Mouse (Mus musculus): ENCODE measurements around the gene Gtpbp10.

The Gtpbp10 gene

DNA sequence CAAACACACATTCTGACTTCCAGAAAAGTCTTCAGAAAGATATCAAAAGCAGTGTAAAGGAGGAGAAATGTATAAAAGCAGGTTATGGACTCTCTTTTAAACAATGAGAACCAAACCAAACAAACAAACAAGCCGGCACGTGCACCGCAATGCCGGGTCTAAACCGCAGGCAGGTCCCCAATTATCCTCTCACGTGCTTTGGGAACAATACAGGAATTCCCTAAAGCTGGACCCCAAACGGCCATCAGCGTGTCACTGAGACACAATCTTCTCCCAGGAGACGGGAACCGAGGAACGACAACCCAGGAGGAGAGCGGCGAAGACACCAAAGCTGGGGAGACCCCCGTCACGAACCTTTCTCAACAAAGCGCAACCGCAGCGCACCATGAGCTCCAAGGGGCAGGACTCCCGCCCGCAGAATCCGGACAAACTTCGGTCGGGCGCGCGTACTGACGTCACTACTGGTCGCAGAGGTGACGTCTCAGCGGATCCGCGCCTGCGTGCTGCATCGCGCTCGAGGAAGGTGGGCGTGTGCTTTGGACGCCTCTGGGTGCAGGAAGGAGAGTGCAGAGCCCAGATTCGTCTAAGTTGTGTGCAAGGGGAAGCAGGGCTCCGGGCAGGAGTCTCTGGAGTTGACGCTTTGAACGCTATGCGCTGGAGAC is at the start of gene Gtpbp10:
Gene Gtpbp10, minus strand, starts transcription at position 460 of the 662 bp plus-strand sequence.
- peak; percentile 77 for DNase-seq (ENCODE audit: low read depth)

DNA sequence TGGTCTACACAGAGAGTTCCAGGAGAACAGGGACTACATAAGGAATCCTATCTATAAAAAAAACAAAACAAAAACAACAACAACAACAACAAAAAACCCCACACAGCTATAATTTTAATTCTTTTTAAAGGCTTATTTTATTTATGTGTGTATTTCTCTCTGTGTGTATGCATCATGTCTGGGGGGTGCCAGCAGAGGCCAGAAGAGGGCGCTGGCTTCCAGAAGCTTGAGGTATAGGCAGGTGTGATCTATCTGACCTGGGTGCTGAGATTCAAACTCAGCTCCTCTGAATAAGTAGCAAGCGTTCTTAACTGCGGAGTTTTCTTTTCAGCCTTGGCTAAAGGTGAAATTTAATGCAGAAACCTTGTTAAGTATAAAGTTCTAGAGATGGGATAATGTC is 28.3 kb upstream of the Gtpbp10 start:
- no peak for DNase-seq (ENCODE audit: low read depth)

GRCm38 (mm10) chr5:5573749-5574317 is 14.5 kb upstream of the Gtpbp10 start, which contains the start of gene Gm8773:
Gm8773 (plus strand) TSS chr5:5573799.
- DNase-seq (ENCODE audit: low read depth) = no peak

GRCm38 (mm10) chr5:5562435-5562834 is 3.1 kb upstream of the Gtpbp10 start:
- no peak for DNase-seq (ENCODE audit: low read depth)

DNA sequence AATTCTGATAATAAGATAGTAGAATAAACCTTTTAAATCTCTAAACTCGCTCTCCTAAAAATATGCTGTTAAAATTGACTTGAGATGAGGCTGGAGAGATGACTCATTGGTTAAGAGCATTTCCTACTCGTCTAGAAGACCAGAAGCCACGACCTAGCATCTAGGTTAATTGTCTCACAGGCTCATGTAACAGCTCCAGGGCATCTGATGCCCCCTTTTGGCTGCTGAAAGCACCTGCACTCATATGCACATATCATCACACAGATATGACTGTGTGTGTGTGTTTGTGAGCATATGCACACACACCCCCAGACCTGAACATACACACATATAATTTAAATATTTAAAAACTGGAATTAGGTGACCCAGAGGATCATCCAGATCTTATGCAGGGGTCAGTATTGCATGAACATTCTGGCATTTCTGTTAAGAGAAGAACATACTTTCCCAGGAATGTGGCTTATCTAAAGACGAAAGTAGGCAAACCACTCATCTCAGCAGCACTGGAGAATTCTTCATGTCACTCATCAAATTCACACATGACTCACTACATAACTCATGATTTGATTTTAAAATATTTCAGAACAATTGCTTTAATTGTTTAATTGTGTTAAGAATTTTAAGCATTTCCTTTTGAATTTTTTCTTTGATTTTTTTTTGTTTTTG is 1.8 kb upstream of the Gtpbp10 start:
- no peak for DNase-seq (ENCODE audit: low read depth)

DNA sequence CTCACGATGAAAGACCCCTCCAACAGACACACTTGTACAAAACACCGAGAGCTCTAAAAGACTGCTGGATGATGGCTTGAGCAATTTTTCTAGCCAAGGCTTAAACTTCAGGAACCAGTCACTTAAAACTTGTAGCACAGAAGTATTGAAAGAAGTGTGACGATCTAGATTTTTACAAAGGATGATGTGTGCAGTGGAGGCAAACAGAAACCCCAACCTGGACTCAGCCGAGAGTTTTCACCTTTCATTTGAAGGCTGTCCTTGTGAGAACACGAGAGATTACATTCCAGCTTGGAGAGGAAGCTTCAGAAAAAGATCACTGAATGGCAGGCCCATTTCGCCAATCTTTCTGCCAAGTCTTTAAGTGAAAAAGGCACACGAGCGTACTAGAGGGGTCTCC is 460 bp upstream of the Gtpbp10 start:
- no peak for DNase-seq (ENCODE audit: low read depth)

GRCm38 (mm10) chr5:5551110-5551509 is 8.2 kb downstream of the Gtpbp10 start:
- DNase-seq (ENCODE audit: low read depth) = no peak

DNA sequence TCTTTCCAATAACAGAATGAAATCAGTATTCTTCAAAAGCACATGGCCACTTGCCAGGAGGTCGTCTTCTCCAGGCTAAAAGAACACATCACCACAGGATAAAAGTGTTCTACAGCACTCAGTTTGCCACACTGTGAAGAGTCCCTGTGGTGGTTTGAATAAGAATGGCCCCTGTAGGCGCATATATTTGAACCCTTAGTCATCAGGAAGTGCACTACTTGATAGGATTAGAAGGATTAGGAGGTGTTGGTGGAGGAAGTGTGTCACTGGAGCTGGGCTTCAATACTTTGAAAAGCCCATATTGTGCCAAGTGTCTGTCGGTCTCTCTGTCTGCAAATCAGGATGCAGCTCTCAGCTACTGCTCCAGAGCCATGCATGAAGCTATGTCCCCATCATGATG is 19.0 kb downstream of the Gtpbp10 start:
- DNase-seq (ENCODE audit: low read depth) = no peak

- no peak for DNase-seq (ENCODE audit: low read depth)
These were observed 19.6 kb downstream of the Gtpbp10 start for GRCm38 (mm10) chr5:5539771-5540170.

GRCm38 (mm10) chr5:5536131-5536530 is 23.2 kb downstream of the Gtpbp10 start:
- no peak for DNase-seq (ENCODE audit: low read depth)

- no peak for DNase-seq (ENCODE audit: low read depth)
These were observed 25.5 kb downstream of the Gtpbp10 start for GRCm38 (mm10) chr5:5533656-5534420.

GRCm38 (mm10) chr5:5515411-5515810 is 43.9 kb downstream of the Gtpbp10 start:
- DNase-seq (ENCODE audit: low read depth) = no peak

DNA sequence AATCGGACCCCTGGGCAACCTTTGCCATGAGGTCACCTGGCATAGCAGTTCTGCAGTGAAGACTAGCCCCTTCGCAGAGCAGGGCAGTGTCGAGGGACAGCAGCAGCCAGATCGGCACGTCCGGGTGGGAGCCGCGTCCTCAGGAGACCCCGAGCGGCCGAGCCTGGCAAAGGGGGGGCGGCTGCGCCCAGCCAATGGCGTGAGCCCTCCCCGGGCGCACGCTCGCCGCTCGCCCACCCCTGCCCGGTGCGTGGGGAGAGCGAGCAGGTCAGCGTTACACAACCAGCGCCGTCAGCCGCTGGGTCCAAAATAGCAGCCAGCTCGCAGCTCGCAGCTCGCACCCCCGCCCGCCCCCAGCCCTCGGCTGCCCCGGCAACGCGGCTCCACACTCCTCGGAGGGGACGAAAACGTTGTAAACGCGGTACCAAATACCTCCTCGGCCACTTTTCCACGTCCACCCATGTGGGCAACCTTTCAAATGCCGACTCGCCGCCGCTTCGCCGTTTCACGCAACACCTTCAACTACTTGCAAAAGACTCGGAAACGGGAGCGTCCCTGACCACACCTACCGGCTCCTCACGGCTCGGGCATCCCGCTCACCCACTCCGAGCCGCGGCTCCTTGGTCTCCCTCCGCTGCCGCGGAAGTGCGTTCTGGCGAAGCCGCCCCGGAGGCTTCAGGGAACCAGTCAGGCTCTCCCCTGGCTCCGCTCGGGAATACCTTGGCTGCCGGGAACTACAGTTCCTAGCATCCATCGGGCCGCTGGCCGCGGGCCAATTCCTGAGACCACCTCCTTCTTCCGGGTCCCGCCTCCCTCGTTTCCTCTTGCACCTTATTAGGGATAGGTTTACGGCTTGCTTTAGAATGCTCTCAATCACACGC is 44.9 kb downstream of the Gtpbp10 start, which contains the start of gene Cldn12:
Gene Cldn12, minus strand, starts transcription at position 763 of the 881 bp plus-strand sequence.
- DNase-seq (ENCODE audit: low read depth) = peak; percentile 57

DNA sequence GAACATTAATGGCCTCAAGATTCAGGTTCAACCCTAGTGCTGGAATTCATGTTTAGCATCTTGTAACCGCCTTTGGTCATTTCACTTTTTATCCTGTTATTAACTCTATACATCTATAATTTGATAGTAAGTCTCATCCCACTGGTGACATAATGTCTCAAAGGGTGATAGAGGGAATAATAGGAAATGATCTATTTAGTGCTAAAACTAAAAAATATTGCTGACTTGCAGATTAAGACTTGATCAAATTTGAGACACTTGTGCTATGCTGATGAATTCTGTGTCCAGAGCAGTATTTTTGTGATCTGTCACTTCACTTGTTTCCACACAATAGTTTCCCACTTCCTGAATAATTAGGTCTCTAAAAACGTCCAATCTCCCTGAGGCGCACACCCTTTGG is 47.9 kb downstream of the Gtpbp10 start:
- DNase-seq (ENCODE audit: low read depth) = no peak

- no peak for DNase-seq (ENCODE audit: low read depth)
These were observed 48.3 kb downstream of the Gtpbp10 start for GRCm38 (mm10) chr5:5510989-5511388.

DNA sequence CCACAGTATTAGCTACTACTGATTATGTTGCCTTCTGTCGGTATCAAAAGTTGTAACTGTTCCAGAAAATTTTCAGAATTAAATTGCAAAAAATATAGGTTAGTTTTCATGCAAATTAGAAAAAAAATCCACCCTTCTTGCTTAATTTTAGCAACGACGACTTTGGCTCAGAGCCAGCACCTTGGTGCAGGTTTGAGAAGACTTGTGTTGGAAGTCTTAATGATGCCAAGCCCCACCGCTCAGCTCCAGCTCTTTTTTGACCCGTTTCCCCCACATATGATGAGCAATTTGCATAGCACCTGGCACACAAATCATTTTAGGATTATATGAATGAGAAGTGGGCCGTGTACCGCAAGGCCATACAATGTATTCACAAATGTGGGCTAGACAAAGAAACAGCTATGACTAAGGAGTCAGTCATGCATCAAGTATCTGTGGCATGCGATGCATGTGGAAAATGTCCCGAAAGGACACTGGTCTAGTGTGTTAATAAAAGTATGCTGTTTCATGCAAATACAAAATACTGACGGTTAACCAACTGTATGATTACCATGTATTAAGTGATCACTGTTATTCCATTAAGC is 48.9 kb downstream of the Gtpbp10 start:
- no peak for DNase-seq (ENCODE audit: low read depth)

- DNase-seq (ENCODE audit: low read depth) = no peak
These were observed 51.1 kb downstream of the Gtpbp10 start for GRCm38 (mm10) chr5:5508231-5508630.

DNA sequence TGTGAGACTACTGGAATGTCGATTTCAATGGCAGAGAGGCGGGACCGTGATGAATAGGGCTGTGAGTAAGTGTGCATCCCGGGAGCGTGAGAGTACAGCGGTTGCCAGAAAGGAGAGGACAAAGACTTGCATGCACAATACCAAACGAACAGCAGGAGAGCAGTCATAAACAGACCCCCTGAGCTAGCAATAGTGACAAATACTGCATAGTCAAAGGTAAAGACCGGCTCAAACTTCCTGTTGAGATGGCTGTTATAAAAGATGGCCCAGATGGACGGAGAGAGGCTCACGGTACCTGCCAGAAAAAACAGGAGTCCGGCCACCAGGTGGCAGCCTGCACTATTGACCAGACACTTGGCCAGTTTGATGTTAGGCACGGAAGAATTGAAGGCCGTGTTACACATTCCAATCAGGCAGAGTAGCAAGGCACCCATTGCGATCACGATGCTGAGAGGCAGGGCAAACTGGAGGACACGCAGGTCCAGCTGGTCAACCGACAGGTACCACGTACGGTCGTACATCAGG is 51.6 kb downstream of the Gtpbp10 start:
- DNase-seq (ENCODE audit: low read depth) = no peak

DNA sequence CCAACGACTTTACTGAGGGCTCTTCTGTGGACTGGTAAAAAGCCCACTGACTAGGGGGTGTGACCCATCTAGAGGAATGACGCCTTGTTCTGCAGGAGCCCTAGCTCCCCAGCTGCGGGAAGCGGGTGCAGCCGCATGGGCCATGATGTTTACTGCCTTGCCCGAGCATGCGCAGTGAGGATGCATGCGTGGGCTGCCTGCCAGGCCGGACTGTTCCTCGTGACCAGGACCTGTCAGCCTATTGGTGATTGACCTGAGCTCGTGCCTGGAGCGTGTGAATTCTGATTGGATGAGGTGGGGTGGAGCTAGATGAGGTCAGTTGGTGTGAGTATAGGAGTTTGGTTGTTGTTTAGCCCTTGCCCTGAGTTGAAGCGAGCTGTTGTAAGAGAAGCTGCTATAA is 54.9 kb downstream of the Gtpbp10 start:
- no peak for DNase-seq (ENCODE audit: low read depth)

- no peak for DNase-seq (ENCODE audit: low read depth)
These were observed 56.0 kb downstream of the Gtpbp10 start for GRCm38 (mm10) chr5:5503381-5503780.

DNA sequence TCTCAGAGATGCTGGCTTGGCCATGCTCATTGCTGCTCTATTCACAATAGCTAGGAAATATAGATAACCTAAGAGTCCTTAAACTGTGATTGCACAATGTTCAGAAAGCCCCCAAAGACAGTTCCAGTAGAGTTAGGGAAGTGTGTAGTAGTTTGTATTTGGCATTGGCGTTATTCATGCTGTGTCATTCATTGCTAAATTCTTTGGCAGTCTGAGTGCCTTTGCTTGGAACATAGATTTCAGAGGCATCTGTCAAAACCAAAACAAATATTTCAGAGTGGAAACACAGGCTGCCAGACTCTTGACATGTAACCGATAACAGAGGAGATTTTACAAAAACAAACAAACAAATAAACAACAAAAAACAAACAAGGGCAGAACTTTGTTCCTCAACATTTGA is 57.8 kb downstream of the Gtpbp10 start:
- DNase-seq (ENCODE audit: low read depth) = no peak
